Mouse (Mus musculus) layer of hippocampus, adult 9-10 months (tissue): ENCODE measurements at regions not wholly inside any gene's neighbourhood (a gene's known extent, or its start where the extent isn't known, plus 50 kb on each side); places are given as distances from the start of the nearest gene placed in this dataset.

Source experiments
- DNase-seq: peaks from one replicate; pipeline ENCODE4 v3.0.0; 2022; ENCODE audit warnings: low spot score

DNA sequence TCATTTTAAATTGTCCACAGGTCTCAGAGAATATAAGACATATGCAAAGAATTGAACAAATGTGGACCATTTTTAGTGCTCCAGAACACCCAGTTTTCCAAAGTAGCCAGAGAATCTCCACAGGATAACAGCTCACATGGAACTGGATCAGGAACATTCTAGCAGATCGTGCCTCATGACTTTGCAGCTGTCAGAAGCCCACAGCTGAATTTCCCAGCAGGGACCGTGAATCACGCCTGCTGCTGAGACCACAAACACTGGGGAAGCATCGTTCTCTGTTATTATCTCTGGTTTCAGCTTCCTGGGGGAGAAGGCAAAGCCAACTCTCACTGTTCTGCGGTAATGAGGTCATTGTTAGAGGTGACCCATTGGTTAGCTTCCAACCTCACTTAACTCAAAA, 60.4 kb upstream of the Gpr139 start:
- no peak for DNase-seq

DNA sequence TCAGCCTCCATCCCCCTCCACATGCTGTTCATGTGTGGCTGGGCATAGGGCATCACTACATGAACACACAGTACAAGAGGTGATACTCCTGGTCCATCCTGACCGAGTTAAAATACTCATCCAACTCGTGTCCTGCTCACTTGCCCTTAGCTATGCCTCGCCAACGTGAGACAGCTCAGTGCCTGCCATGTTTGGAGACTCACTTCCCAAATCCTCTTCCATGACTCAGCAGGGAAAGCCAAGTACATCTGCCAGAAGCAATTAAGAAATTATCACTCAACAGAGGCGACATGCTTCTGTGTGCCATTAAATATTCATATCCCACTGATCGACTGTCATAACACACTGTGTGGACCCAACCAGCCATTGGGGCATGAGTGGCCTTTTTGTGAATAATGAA, 51.9 kb upstream of the Gpr139 start:
- no peak for DNase-seq
